Mouse (Mus musculus) spleen, adult 2 months (tissue): Measurements from ENCODE around the gene Ift57.

Experiments used
- CTCF ChIP-seq: fragments of 200-500 bp; IDR thresholded peaks from 2 replicates; pipeline ENCODE4 v1.5.1; 2011; ENCODE audit warnings: mild to moderate bottlenecking, inconsistent platforms; ENCODE audit not compliant: insufficient read depth, insufficient read length, insufficient replicate concordance; ENCODE audit errors: extremely low read depth
- POLR2A ChIP-seq: fragments of 200-500 bp; IDR thresholded peaks from 2 replicates; pipeline ENCODE4 v1.6.1; 2011; ENCODE audit warnings: low read depth, low read length, inconsistent platforms

DNA sequence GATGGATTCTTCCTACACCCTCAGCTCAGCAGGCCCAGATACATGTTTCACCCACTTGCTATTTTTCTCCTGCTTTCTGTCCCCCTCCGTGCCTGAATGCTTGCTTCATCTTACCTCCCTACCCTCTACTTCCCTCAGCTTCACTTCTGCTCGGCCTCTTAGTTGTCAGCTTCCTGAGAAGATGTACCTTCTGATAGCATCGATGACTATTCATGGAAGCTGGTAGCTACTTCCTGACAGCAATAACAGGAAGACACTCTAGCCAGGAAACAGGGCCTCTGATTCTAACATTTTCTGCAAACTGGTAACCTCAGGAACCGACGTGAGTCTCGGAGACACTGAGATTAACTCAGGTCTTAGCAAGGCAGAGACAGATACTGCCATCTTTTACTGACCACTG lies 99.8 kb downstream of the Ift57 start:
- TF ChIP-seq CTCF (no peak), POLR2A (no peak)
